ENCODE assay signal across 28 mouse cellular contexts in genomic region chr10:113939524-113939923, GRCm38 (mm10).
"Had no signal": no experiment of that assay in that cellular context is flagged by ENCODE, and none has a peak within 500 bp of the region (broad histone marks: within the 10 kb centered on the region; RNA-seq: fewer than 3 reads in every experiment).

No protein-coding gene starts in this region.

- ATAC-seq: hindbrain, embryonic 16.5 days; inflammation-experienced regulatory T-cells, adult 6 months; intestine, embryonic 15.5 days; intestine, postnatal 0 days; liver, postnatal 0 days had no signal

- H3K9ac ChIP-seq: heart, embryonic 12.5 days; hindbrain, embryonic 12.5 days; hindbrain, embryonic 14.5 days; intestine, embryonic 15.5 days; limb, embryonic 12.5 days; liver, embryonic 13.5 days; liver, embryonic 15.5 days; liver, postnatal 0 days had no signal

- H3K27ac ChIP-seq: heart, embryonic 10.5 days; hindbrain, embryonic 10.5 days; hindbrain, embryonic 12.5 days; hindbrain, embryonic 14.5 days; intestine, embryonic 15.5 days; layer of hippocampus, adult 2 months; left cerebral cortex, adult 2 months; limb, embryonic 10.5 days; limb, embryonic 12.5 days; liver, embryonic 13.5 days; liver, embryonic 15.5 days had no signal

- H3K27me3 ChIP-seq: heart, embryonic 12.5 days; hindbrain, embryonic 12.5 days; intestine, embryonic 15.5 days; limb, embryonic 12.5 days; liver, embryonic 13.5 days; liver, embryonic 15.5 days had no signal

- H3K4me1 ChIP-seq: heart, embryonic 10.5 days; heart, embryonic 12.5 days; hindbrain, embryonic 10.5 days; hindbrain, embryonic 12.5 days; intestine, embryonic 15.5 days; limb, embryonic 10.5 days; limb, embryonic 12.5 days; liver, embryonic 13.5 days; liver, embryonic 15.5 days had no signal

- H3K36me3 ChIP-seq: heart, embryonic 10.5 days; heart, embryonic 12.5 days; hindbrain, embryonic 10.5 days; hindbrain, embryonic 12.5 days; intestine, embryonic 15.5 days; limb, embryonic 10.5 days; limb, embryonic 12.5 days; liver, embryonic 13.5 days; liver, embryonic 15.5 days had no signal

- H3K4me2 ChIP-seq: heart, embryonic 12.5 days; hindbrain, embryonic 12.5 days; hindbrain, embryonic 14.5 days; intestine, embryonic 15.5 days; limb, embryonic 12.5 days; liver, embryonic 11.5 days; liver, embryonic 13.5 days; liver, embryonic 15.5 days had no signal

- DNase-seq: gastrocnemius, postnatal 10 days; gastrocnemius, postnatal 25 days; heart, adult 18-20 months; heart, postnatal 10 days; heart, postnatal 4 days; kidney, adult 18-20 months; kidney, adult 8-10 months; kidney, postnatal 10 days; kidney, postnatal 25 days; kidney, postnatal 4 days; liver; liver, embryonic 13.5 days; liver, postnatal 0 days had no signal

- H3K9me3 ChIP-seq: heart, embryonic 10.5 days; heart, embryonic 12.5 days; hindbrain, embryonic 10.5 days; hindbrain, embryonic 12.5 days; intestine, embryonic 15.5 days; limb, embryonic 10.5 days; limb, embryonic 12.5 days; liver, embryonic 13.5 days; liver, embryonic 15.5 days had no signal

- H3K4me3 ChIP-seq: heart, embryonic 10.5 days; heart, embryonic 12.5 days; hindbrain, embryonic 10.5 days; hindbrain, embryonic 12.5 days; intestine, embryonic 15.5 days; layer of hippocampus, adult 2 months; left cerebral cortex, adult 2 months; limb, embryonic 10.5 days; limb, embryonic 12.5 days; liver, embryonic 13.5 days; liver, embryonic 15.5 days had no signal
